Mouse (Mus musculus): ENCODE data around the gene 4921517D22Rik. TPM values are rescaled to one million over a fixed set of nuclear protein-coding genes. Genes with fewer than 3 reads are reported as not detected.
"Not testable (repeated sequence)": the region's sequence is repeated elsewhere in the genome, so short reads cannot be mapped to it uniquely, and the experiment has no call there.

Gene 4921517D22Rik
- total RNA-seq, 2 experiments from 2014 or later, result not detected

GRCm38 (mm10) chr13:59719475-59719874 lies 25.6 kb upstream of the 4921517D22Rik start:
- Histone ChIP-seq H3K27ac (peak overlapping the region; percentile 11; the same call in 1 of the 2 replicates), H3K4me3 (no peak overlapping the region)
- TF ChIP-seq CTCF (IDR thresholded peaks at IDR 0.05), result no peak
- no peak for DNase-seq (ENCODE audit: extremely low spot score in 1 of 2, low spot score in 2 of 2)
- intact Hi-C loops (cut with DNase I), result loop anchor here (1.0 kb wide), 1 partner anchor 18 kb away; no protein-coding TSS in a partner anchor

DNA sequence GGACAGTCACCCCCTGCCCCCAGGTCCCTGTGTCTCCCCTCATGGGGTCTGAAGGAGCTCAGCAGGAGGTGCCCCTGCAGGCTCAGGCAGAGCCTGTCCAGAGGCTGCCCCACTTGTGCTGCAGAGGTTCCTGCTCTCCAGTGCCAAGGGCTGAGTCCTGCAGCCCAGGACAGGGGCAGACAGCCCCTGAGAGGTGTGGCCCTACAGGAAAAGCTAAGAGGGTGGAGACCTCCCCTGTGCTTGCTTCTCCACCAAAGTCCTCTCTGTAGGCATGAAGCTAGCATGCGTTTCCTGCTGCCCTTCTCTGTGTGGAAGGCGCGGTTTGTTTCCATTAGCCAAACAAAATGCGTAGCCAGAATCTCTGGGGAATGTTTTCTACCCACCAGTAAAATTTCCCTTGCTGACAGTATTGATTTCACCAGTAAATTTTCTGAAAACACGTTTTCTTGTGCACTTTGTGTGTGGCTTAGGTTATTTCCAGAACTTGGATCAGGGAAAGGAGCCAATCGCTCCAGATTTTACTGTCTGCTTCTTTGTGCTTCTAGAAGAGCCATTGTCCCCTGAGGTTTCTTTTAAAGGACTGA lies 25.0 kb upstream of the 4921517D22Rik start:
- peak overlapping the region; percentile 11; the same call in 1 of the 2 replicates for H3K27ac ChIP-seq
- not testable (repeated sequence) for DNase-seq (ENCODE audit: extremely low spot score in 1 of 2, low spot score in 2 of 2); H3K4me3 ChIP-seq
- intact Hi-C loops (cut with DNase I), result loop anchor here (1.0 kb wide), 1 partner anchor 18 kb away; no protein-coding TSS in a partner anchor

- H3K27ac ChIP-seq, result no peak overlapping the region
- no peak for TF ChIP-seq CTCF (IDR thresholded peaks at IDR 0.05)
- H3K4me3 ChIP-seq, result no peak overlapping the region
- no peak for DNase-seq (ENCODE audit: extremely low spot score in 1 of 2, low spot score in 2 of 2)
- intact Hi-C loops (cut with DNase I), result no loop called here
These were observed 19.8 kb upstream of the 4921517D22Rik start for GRCm38 (mm10) chr13:59713710-59714109.

DNA sequence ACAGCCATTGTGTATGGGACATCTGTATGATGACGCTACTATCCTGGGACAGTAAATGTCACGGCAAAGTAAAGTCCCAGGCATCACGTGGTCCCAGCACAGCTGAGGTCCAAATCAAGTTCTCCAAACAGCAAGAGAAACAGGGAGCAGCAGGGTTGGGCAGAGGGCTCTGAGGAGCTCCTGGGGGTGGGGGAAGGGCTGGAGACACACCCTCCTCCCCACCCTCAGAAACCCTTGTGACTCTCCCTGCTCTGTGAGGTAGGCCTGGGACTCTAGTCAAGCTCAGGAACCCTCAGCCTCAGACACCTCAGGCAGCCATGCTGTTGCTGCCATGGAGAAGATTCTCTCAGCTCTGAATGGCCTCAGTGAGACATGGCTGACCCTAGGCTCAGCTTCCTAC lies 18.1 kb upstream of the 4921517D22Rik start, which contains the start of gene Spata31d1b:
TSS of gene Spata31d1b (plus strand) at position 301 of the 400 bp plus-strand sequence.
- H3K27ac ChIP-seq; intact Hi-C loops (cut with DNase I); H3K4me3 ChIP-seq; DNase-seq (ENCODE audit: extremely low spot score in 1 of 2, low spot score in 2 of 2): not testable (repeated sequence)

- no peak for DNase-seq (ENCODE audit: extremely low spot score in 1 of 2, low spot score in 2 of 2)
- TF ChIP-seq CTCF (IDR thresholded peaks at IDR 0.05), result no peak
- Histone ChIP-seq H3K4me3 (no peak within 1 kb of the TSS), H3K27ac (no peak within 1 kb of the TSS)
- intact Hi-C loops (cut with DNase I), result no loop called here
These were observed 16.3 kb upstream of the 4921517D22Rik start, which contains the start of gene Spata31d1a for GRCm38 (mm10) chr13:59710230-59710629. Gene Spata31d1a (minus strand): TSS chr13:59710330.

DNA sequence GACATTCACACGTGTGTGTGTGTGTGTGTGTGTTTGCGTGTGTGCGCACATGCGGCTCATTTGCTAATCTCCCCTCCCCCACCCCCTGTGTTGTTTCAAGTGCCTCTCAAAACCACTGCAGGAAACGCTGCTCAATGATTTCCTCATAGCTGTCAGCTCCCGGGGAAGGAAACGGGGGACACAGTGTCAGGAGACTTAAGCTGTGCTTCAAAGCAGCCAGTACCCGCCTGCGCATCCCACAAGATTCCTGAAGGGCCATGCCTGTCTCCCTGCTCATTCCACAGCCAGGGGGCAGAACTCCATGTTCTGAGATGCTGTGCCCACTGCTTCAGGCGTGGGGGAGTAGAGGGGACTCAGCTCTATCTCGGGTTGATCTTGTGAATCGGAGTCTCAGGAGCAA lies 10.7 kb upstream of the 4921517D22Rik start:
- no peak overlapping the region for H3K4me3 ChIP-seq
- no peak overlapping the region for H3K27ac ChIP-seq
- peak; percentile 42 for TF ChIP-seq CTCF (IDR thresholded peaks at IDR 0.05)
- DNase-seq (ENCODE audit: extremely low spot score in 1 of 2, low spot score in 2 of 2), result peak; percentile 19 to 36
- intact Hi-C loops (cut with DNase I), result no loop called here

- TF ChIP-seq CTCF (IDR thresholded peaks at IDR 0.05), result no peak
- DNase-seq (ENCODE audit: extremely low spot score in 1 of 2, low spot score in 2 of 2), result peak; percentile 20 to 42
- no peak overlapping the region for H3K4me3 ChIP-seq
- intact Hi-C loops (cut with DNase I), result no loop called here
- peak overlapping the region; percentile 55 for H3K27ac ChIP-seq
These were observed 9.6 kb upstream of the 4921517D22Rik start for GRCm38 (mm10) chr13:59703514-59703913.

DNA sequence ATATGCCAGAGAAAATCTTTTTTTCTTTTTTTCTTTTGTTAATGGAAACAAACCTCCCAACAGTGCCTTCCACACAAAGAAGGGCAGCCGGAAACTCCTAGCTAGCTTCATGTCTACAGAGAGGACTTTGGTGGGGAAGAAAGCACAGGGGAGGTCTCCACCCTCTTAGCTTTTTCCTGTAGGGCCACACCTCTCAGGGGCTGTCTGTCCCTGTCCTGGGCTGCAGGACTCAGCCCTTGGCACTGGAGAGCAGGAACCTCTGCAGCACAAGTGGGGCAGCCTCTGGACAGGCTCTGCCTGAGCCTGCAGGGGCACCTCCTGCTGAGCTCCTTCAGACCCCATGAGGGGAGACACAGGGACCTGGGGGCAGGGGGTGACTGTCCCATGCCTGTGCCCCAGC lies 6.2 kb upstream of the 4921517D22Rik start:
- H3K4me3 ChIP-seq; H3K27ac ChIP-seq; intact Hi-C loops (cut with DNase I); DNase-seq (ENCODE audit: extremely low spot score in 1 of 2, low spot score in 2 of 2): not testable (repeated sequence)

DNA sequence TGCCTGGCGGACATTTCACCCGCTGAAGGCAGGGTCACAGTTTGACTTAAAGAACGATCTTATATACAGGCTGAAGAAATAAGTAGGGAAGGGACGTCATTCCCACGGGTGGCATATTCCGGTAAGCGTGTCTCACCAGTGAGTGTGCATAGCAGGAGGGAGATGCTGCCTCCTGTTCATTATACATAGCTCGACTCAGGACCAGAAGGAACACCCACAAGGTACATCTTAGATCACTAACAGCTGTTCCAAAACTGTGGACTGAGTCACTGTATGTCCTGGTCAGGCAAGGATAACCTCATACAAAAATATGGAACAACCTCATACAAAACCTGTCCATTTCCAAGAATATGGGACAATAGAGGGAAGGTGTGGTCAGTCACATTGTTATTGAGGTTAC lies 5.2 kb upstream of the 4921517D22Rik start:
- no peak overlapping the region for H3K4me3 ChIP-seq
- TF ChIP-seq CTCF (IDR thresholded peaks at IDR 0.05), result no peak
- intact Hi-C loops (cut with DNase I), result loop anchor here (1.0 kb wide), 1 partner anchor 46 kb away; no protein-coding TSS in a partner anchor
- peak in 1 of 2 experiments; percentile 26 for DNase-seq (ENCODE audit: extremely low spot score in 1 of 2, low spot score in 2 of 2)
- H3K27ac ChIP-seq, result peak overlapping the region; percentile 50

- Histone ChIP-seq H3K27ac (no peak overlapping the region), H3K4me3 (no peak overlapping the region)
- intact Hi-C loops (cut with DNase I), result no loop called here
- DNase-seq (ENCODE audit: extremely low spot score in 1 of 2, low spot score in 2 of 2), result no peak
- TF ChIP-seq CTCF (IDR thresholded peaks at IDR 0.05), result no peak
These were observed 1.9 kb upstream of the 4921517D22Rik start for GRCm38 (mm10) chr13:59695781-59696180.

- DNase-seq (ENCODE audit: extremely low spot score in 1 of 2, low spot score in 2 of 2), result no peak
- Histone ChIP-seq H3K27ac (no peak overlapping the region), H3K4me3 (no peak overlapping the region)
- no peak for TF ChIP-seq CTCF (IDR thresholded peaks at IDR 0.05)
- intact Hi-C loops (cut with DNase I), result no loop called here
These were observed 2.4 kb downstream of the 4921517D22Rik start for GRCm38 (mm10) chr13:59691478-59691877.

DNA sequence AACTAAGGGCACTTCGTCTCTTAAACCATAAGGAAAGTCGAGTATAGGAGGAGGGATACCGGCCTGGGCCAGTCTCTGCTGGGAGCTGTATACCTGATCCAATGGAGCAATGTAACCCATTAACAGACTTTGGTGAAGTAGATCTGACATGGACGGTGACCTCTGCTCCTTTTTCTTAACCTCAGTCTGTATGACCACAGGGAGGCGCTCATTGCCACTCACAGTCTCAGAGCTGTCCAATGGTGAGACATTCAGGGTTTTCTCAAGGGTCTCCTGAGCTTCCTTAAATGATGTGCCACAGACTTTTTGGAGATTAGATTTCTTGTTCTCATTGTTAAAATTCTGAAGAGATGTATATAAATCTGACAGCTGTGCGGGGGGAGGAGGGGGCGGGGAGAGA lies 3.3 kb downstream of the 4921517D22Rik start:
- intact Hi-C loops (cut with DNase I), result no loop called here
- no peak for DNase-seq (ENCODE audit: extremely low spot score in 1 of 2, low spot score in 2 of 2)
- Histone ChIP-seq H3K4me3 (no peak overlapping the region), H3K27ac (no peak overlapping the region)
- TF ChIP-seq CTCF (IDR thresholded peaks at IDR 0.05), result no peak

DNA sequence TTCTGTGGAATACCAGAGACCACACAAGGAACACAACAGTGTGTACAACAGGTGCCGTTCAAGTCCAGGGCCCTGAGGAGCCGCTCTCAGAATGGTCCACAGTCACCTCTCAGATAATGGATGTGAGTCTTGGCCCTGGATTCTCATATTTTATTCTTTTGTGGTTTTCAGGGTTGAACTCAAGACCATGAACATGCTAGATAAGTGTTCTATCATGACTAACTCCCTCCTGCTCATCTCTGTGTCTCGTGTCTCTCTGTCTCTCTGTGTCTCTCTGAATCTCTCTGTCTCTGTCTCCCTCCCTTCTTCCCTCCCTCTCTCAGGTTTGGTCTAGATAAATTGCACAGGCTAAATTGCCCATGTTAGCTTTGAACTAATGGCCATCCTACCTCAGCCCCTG lies 4.1 kb downstream of the 4921517D22Rik start:
- H3K27ac ChIP-seq, result no peak overlapping the region
- intact Hi-C loops (cut with DNase I), result no loop called here
- no peak overlapping the region for H3K4me3 ChIP-seq
- TF ChIP-seq CTCF (IDR thresholded peaks at IDR 0.05), result no peak
- no peak for DNase-seq (ENCODE audit: extremely low spot score in 1 of 2, low spot score in 2 of 2)

Measured in left cerebral cortex, adult 2 months (tissue).